Mouse (Mus musculus) midbrain, embryonic 16.5 days (tissue): ENCODE measurements around the gene Zfp775. TPM values are rescaled to one million over a fixed set of nuclear protein-coding genes. Genes with fewer than 3 reads are reported as not detected.

Experiments
- ATAC-seq: fragments of 200-750 bp; cut with Nextera tagmentation; 2 replicates; pipeline ENCODE4 v1.8.0; 2017; ENCODE audit warnings: moderate TSS enrichment
- H3K27ac ChIP-seq: fragments of 300-500 bp; sonication (generic); 2 replicates; pipeline ENCODE4 v1.5.1; 2014; ENCODE audit warnings: mild to moderate bottlenecking, low read length, mixed read lengths
- H3K27me3 ChIP-seq: fragments of 300-500 bp; sonication (generic); 2 replicates; pipeline ENCODE4 v1.6.1; 2014; ENCODE audit warnings: low read depth, low read length, mixed read lengths; ENCODE audit not compliant: control insufficient read depth, insufficient read depth
- H3K36me3 ChIP-seq: fragments of 300-500 bp; sonication (generic); 2 replicates; pipeline ENCODE4 v1.6.1; 2014; ENCODE audit warnings: mild to moderate bottlenecking, low read length, moderate library complexity, mixed read lengths; ENCODE audit not compliant: control insufficient read depth, insufficient read depth
- H3K4me1 ChIP-seq: fragments of 300-500 bp; sonication (generic); 2 replicates; pipeline ENCODE4 v1.6.1; 2014; ENCODE audit warnings: mild to moderate bottlenecking, low read length, mixed read lengths; ENCODE audit not compliant: control insufficient read depth, insufficient read depth
- H3K4me2 ChIP-seq: fragments of 300-500 bp; sonication (generic); 2 replicates; pipeline ENCODE4 v1.6.1; 2014; ENCODE audit warnings: mild to moderate bottlenecking, low read length, mixed read lengths
- H3K4me3 ChIP-seq: fragments of 300-500 bp; sonication (generic); 2 replicates; pipeline ENCODE4 v1.5.1; 2014; ENCODE audit warnings: low read depth, mild to moderate bottlenecking, low read length, moderate library complexity, mixed read lengths
- H3K9ac ChIP-seq: fragments of 300-500 bp; sonication (generic); 2 replicates; pipeline ENCODE4 v1.6.1; 2014; ENCODE audit warnings: low read depth, low read length, mixed read lengths
- H3K9me3 ChIP-seq: fragments of 300-500 bp; sonication (generic); replicated peaks from 2 replicates; pipeline ENCODE4 v1.6.1; 2014; ENCODE audit warnings: mild to moderate bottlenecking, low read length, mixed read lengths; ENCODE audit not compliant: control insufficient read depth, poor library complexity, severe bottlenecking
- WGBS: fragments of 180-500 bp; shearing (Covaris S2); extraction: QIAGEN DNeasy Blood & Tissue Kit; methylation state at CpG from one replicate; pipeline ENCODE4 v1.1.7; 2014; 5-methylcytosine and 5-hydroxymethylcytosine counted together
- polyA plus RNA-seq: library from polyadenylated mRNA; unstranded; fragments of >200 nt; fragmentation: Nextera tagmentation; extraction: Ambion mirVana; gene quantifications from 2 replicates; pipeline ENCODE4 v1.2.1, GENCODE M21; 2015

The Zfp775 gene
- polyA plus RNA-seq, 1 experiment from 2014 or later, result 14.1 TPM

DNA sequence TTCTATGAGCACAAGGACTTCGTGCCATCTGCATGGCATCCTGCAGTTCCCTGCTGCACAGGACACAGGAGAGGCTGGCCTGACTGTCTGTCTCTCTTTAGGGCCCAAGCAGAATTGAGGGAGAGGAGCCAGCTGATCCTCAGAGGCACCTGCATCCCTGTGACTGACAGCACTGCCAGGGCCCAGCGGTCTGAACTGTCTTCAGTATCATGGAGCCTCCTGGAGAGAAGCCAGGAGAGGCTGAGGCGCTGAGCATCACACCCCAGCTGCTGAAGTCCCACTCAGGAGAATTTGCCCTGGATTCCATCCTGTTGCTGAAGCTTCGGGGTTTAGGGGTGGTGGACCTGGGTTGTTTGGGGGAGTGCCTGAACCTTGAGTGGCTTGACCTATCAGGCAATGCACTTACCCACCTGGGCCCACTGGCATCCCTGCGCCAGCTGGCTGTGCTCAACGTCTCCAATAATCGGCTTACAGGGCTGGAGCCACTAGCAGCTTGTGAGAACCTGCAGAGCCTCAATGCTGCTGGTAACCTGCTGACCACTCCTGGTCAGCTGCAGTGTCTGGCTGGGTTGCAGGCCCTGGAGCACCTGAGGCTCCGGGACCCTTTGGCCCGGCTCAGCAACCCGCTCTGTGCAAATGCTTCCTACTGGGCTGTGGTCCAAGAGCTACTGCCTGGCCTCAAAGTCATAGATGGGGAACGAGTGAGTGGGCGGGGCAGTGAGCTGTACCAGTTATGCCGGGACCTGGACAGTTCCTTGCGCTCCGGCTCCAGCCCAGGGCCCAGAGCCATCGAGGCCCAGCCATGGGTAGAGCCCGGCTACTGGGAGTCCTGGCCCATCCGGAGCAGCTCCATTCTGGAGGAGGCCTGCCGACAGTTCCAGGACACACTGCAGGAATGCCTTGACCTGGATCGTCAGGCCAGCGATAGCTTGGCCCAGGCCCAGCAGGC lies 33.6 kb upstream of the Zfp775 start:
- no peak overlapping the region for H3K9ac ChIP-seq
- H3K27me3 ChIP-seq, result no peaks in the 10 kb centered on the region
- WGBS, result 81% methylated on average over 21 of the region's 21 CpGs
- H3K4me2 ChIP-seq, result no peak overlapping the region
- no peak for ATAC-seq
- peaks cover 19% of the 10 kb centered on the region for H3K36me3 ChIP-seq
- H3K4me3 ChIP-seq, result no peak overlapping the region
- H3K9me3 ChIP-seq, result no peaks in the 10 kb centered on the region
- no peaks in the 10 kb centered on the region for H3K4me1 ChIP-seq
- H3K27ac ChIP-seq, result no peak overlapping the region

GRCm38 (mm10) chr6:48569065-48569807 lies 32.6 kb upstream of the Zfp775 start:
- no peak for ATAC-seq
- Histone ChIP-seq H3K4me1 (no peaks in the 10 kb centered on the region), H3K9me3 (no peaks in the 10 kb centered on the region), H3K27me3 (no peaks in the 10 kb centered on the region), H3K9ac (no peak overlapping the region), H3K27ac (no peak overlapping the region), H3K4me2 (no peak overlapping the region), H3K36me3 (peaks cover 14% of the 10 kb centered on the region; the same call in 1 of the 2 replicates), H3K4me3 (no peak overlapping the region)
- WGBS, result 87% methylated on average over 8 of the region's 8 CpGs

DNA sequence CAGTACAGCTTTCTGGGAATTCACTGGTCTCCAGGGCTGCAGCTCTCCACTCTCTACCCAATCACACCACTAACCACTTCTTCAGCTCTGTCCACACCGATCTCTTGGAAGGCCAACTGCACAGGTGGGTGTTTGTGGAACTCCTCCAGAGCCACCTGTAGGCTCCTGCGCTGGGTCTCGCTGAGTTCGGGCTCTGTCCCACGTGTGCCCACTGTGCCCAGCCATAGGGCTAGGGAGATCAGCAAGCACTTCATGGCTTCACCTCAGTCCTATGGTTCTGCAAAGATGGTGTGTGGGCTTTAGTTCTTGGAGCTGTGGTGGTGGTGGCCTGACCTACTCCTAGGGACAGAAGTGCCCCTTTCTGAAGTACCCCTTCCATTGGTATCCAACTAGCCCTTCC lies 29.8 kb upstream of the Zfp775 start:
- Histone ChIP-seq H3K9me3 (no peaks in the 10 kb centered on the region), H3K27ac (no peak overlapping the region), H3K36me3 (0 out of 2 replicates have a peak, but pooled peaks cover 7% of the 10 kb centered on the region), H3K4me3 (no peak overlapping the region), H3K27me3 (no peaks in the 10 kb centered on the region), H3K9ac (no peak overlapping the region), H3K4me2 (no peak overlapping the region), H3K4me1 (no peaks in the 10 kb centered on the region)
- WGBS, result 95% methylated on average over 5 of the region's 5 CpGs
- ATAC-seq, result no peak

DNA sequence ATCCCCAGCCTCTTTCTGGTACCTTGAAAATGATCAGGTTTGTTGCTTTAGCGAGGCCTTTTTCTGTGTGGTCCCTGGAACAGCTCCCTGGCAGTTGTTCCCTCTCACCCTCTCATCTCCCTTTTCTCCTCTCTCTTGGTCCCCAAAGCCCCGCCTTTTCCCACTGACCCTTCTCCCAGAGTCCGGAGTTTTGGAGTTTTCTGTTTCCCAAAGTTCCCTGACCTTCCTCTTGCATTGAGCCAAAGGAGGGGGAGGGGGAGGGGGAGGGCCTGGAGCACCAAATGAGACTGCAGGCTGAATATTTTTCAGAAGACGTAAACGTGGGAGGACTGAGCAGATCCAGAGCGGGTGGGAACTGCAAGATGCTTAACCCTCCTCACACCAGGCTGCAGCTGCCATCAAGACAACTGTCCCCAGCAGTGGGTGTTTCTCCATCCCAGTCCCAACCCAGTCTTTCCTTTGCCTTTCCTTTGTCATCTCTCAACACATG lies 29.2 kb upstream of the Zfp775 start, which contains the start of gene Rarres2:
TSS of gene Rarres2 (minus strand) at position 218 of the 490 bp plus-strand sequence.
- Histone ChIP-seq H3K4me2 (no peak within 1 kb of the TSS), H3K27me3 (no peaks in the 10 kb centered on the region), H3K9ac (no peak within 1 kb of the TSS), H3K4me3 (no peak within 1 kb of the TSS), H3K4me1 (no peaks in the 10 kb centered on the region), H3K27ac (no peak within 1 kb of the TSS), H3K9me3 (no peaks in the 10 kb centered on the region), H3K36me3 (0 out of 2 replicates have a peak, but pooled peaks cover 7% of the 10 kb centered on the region)
- no peak for ATAC-seq
- 41% methylated on average over 6 of the region's 6 CpGs for WGBS

DNA sequence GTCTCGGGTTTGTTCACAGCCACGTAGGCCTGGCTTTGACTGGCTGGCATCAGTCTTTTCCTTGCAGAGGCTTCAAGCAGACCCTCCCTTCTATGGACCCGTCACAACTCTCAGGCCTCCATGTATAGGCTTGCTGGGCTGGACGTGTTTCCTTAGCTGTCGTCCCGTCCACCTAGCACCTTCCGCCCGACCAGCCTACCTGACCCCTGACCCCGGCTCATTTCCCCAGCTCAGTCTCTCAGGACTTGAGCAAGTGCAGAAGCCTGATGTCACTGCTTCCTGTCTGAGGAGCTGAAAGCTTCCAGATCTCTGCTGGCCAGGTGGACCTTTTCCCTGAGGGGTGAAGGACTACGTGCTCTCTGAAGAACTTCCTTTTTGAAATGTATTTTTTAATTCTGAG lies 28.6 kb upstream of the Zfp775 start:
- H3K9me3 ChIP-seq, result no peaks in the 10 kb centered on the region
- H3K27ac ChIP-seq, result no peak overlapping the region
- no peaks in the 10 kb centered on the region for H3K27me3 ChIP-seq
- no peak overlapping the region for H3K4me2 ChIP-seq
- H3K36me3 ChIP-seq, result 0 out of 2 replicates have a peak, but pooled peaks cover 5% of the 10 kb centered on the region
- WGBS, result 76% methylated on average over 10 of the region's 10 CpGs
- H3K9ac ChIP-seq, result no peak overlapping the region
- H3K4me3 ChIP-seq, result no peak overlapping the region
- no peaks in the 10 kb centered on the region for H3K4me1 ChIP-seq
- no peak for ATAC-seq

- WGBS, result 86% methylated on average over 3 of the region's 3 CpGs
- Histone ChIP-seq H3K27ac (no peak overlapping the region), H3K27me3 (no peaks in the 10 kb centered on the region), H3K9ac (no peak overlapping the region), H3K4me3 (no peak overlapping the region), H3K36me3 (0 out of 2 replicates have a peak, but pooled peaks cover 2% of the 10 kb centered on the region), H3K4me2 (no peak overlapping the region), H3K4me1 (no peaks in the 10 kb centered on the region), H3K9me3 (no peaks in the 10 kb centered on the region)
- ATAC-seq, result no peak
Observed at GRCm38 (mm10) chr6:48573981-48574380, 27.9 kb upstream of the Zfp775 start.

DNA sequence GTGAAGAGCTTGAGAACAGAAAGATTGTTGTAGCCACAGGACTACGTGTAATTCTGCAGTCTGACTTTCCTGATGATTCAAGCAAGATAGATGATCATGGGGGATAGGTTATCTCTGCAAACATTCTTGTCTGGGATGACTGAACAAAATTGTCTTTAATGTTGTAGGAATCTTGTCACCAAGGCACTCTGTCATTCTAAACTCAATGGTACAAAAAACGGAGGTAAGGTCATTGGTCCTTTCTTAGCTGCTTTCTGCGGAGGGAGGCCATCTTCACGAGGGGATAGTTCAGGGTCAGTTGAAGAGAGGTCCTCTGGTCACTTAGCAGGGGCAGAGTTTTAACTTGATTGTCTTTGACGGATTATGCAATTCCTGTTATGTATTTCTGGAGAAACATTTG lies 23.1 kb upstream of the Zfp775 start:
- no peaks in the 10 kb centered on the region for H3K27me3 ChIP-seq
- no peaks in the 10 kb centered on the region for H3K4me1 ChIP-seq

GRCm38 (mm10) chr6:48579215-48579648 lies 22.6 kb upstream of the Zfp775 start:
- no peak overlapping the region for H3K4me2 ChIP-seq
- no peaks in the 10 kb centered on the region for H3K9me3 ChIP-seq
- no peak for ATAC-seq
- no peak overlapping the region for H3K4me3 ChIP-seq
- 45% methylated on average over 5 of the region's 5 CpGs for WGBS
- H3K9ac ChIP-seq, result no peak overlapping the region
- H3K4me1 ChIP-seq, result no peaks in the 10 kb centered on the region
- no peaks in the 10 kb centered on the region for H3K36me3 ChIP-seq
- no peaks in the 10 kb centered on the region for H3K27me3 ChIP-seq
- no peak overlapping the region for H3K27ac ChIP-seq

More for the DNA sequence above, 23.1 kb upstream of the Zfp775 start:
- H3K9me3 ChIP-seq, result no peaks in the 10 kb centered on the region
- WGBS, result 72% methylated on average over 5 of the region's 5 CpGs
- no peak for ATAC-seq
- no peak overlapping the region for H3K4me3 ChIP-seq
- H3K9ac ChIP-seq, result no peak overlapping the region
- H3K4me2 ChIP-seq, result no peak overlapping the region
- no peaks in the 10 kb centered on the region for H3K36me3 ChIP-seq
- no peak overlapping the region for H3K27ac ChIP-seq
